In the genomic region with DNA sequence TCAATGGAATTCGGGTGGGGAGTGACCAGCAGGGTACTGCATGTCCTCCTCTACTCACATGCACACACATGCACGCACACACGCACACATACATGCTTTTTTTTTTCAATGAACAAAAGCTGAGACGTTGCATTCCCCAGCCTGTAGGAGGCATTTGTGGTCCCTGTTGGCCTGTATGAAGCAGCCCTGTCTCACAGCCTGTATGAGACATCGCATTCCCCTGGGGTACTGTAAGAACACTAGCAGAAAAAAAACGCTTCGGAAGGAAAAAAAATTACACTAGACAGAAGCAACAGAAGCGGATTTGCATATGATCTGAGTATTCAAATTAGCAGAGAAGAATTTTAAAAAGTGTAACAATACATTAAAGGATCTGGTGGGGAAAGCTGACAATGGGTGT, we compare ENCODE assay signal across 19 mouse cellular contexts. TPM values are rescaled to one million over a fixed set of nuclear protein-coding genes. Genes with fewer than 3 reads are reported as not detected.
DNase-seq lines count a peak whose midpoint lies in the region; ATAC-seq and TF ChIP-seq lines count a peak whose summit lies in the region.
"Had no signal": no experiment of that assay in that cellular context is flagged by ENCODE, and none has a peak within 500 bp of the region (broad histone marks: within the 10 kb centered on the region; RNA-seq: fewer than 3 reads in every experiment).

No protein-coding gene starts in this region.

- DNase-seq in left cerebral cortex, adult 2 months (ENCODE audit: extremely low spot score in 1 of 2, low spot score in 2 of 2), result no peak
- DNase-seq in left cerebral cortex, adult 18-20 months (ENCODE audit: low spot score in 2 of 2), result no peak
- DNase-seq in 3134 (ENCODE audit: extremely low read depth, insufficient read length, low spot score) (peak; percentile 20), CH12.LX (ENCODE audit: extremely low read depth) (peak; percentile 78)
- DNase-seq in testis, postnatal 14 days (ENCODE audit: low spot score), result no peak
- no peak for DNase-seq in lung, postnatal 10 days
- DNase-seq: adrenal gland, adult 8-10 months; cerebellum, postnatal 10 days; heart, postnatal 14 days; kidney, adult 9 months; kidney, postnatal 25 days; thymus, postnatal 25 days had no signal

- peak; percentile 5; the same call in 1 of the 2 replicates for TF ChIP-seq CTCF in left cerebral cortex, adult 2 months (IDR thresholded peaks at IDR 0.05)
- TF ChIP-seq CTCF in CH12.LX (conservative IDR thresholded peaks at IDR 0.05 in 1 of 2, IDR thresholded peaks at IDR 0.05 in 1 of 2; ENCODE audit: low read depth in 2 of 2, low read length in 2 of 2), result peak in 1 of 2 experiments; percentile 52; a peak in 2 of 4 replicates

- H3K9me3 ChIP-seq in forebrain, embryonic 15.5 days, result no peaks in the 10 kb centered on the region
- no peaks in the 10 kb centered on the region for H3K9me3 ChIP-seq in forebrain, embryonic 13.5 days (replicated peaks)
- no peaks in the 10 kb centered on the region for H3K9me3 ChIP-seq in CH12.LX (replicated peaks; ENCODE audit: low read length)
- H3K9me3 ChIP-seq: intestine, embryonic 15.5 days had no signal

- no peak for TF ChIP-seq POLR2A in CH12.LX (IDR thresholded peaks at IDR 0.05; ENCODE audit: low read depth, low read length)

- WGBS in forebrain, embryonic 15.5 days, result 70% methylated on average over 8 of the region's 8 CpGs
- WGBS in forebrain, embryonic 13.5 days, result 82% methylated on average over 8 of the region's 8 CpGs

- no peaks in the 10 kb centered on the region for H3K36me3 ChIP-seq in forebrain, embryonic 15.5 days
- no peaks in the 10 kb centered on the region for H3K36me3 ChIP-seq in forebrain, embryonic 13.5 days (ENCODE audit: poor library complexity, severe bottlenecking)
- no peaks in the 10 kb centered on the region for H3K36me3 ChIP-seq in CH12.LX (replicated peaks in 1 of 2; ENCODE audit: control insufficient read depth in 1 of 2, insufficient read depth in 1 of 2, low read length in 1 of 2)
- H3K36me3 ChIP-seq: embryonic facial prominence, embryonic 13.5 days; hindbrain, embryonic 13.5 days; intestine, embryonic 15.5 days had no signal

- no peak overlapping the region for H3K4me3 ChIP-seq in forebrain, embryonic 15.5 days
- H3K4me3 ChIP-seq in forebrain, embryonic 13.5 days, result no peak overlapping the region
- no peak overlapping the region for H3K4me3 ChIP-seq in left cerebral cortex, adult 2 months
- no peak overlapping the region for H3K4me3 ChIP-seq in CH12.LX (replicated peaks in 1 of 3; ENCODE audit: low read depth in 2 of 3, low read length in 2 of 3, poor library complexity in 1 of 3)
- H3K4me3 ChIP-seq: embryonic facial prominence, embryonic 13.5 days; hindbrain, embryonic 13.5 days; intestine, embryonic 15.5 days had no signal

- H3K79me2 ChIP-seq in CH12.LX (replicated peaks; ENCODE audit: control insufficient read depth, extremely low read depth, insufficient read depth, poor library complexity, severe bottlenecking), result no peaks in the 10 kb centered on the region

- dilution Hi-C loops in CH12.LX (cut with MboI; ENCODE audit: extremely low pct_ligation_motif_present, extremely low pct_unique_long_range_greater_than_20kb, low sequenced_read_pairs), result no loop called here

- H3K4me1 ChIP-seq in forebrain, embryonic 15.5 days, result peaks cover 3% of the 10 kb centered on the region; the same call in 1 of the 2 replicates
- no peaks in the 10 kb centered on the region for H3K4me1 ChIP-seq in forebrain, embryonic 13.5 days
- peaks cover 8 to 18% of the 10 kb centered on the region in 2 experiments; a peak in 3 of 4 replicates for H3K4me1 ChIP-seq in CH12.LX (ENCODE audit: control insufficient read depth in 1 of 2, insufficient read depth in 2 of 2)
- H3K4me1 ChIP-seq: embryonic facial prominence, embryonic 13.5 days; hindbrain, embryonic 13.5 days; intestine, embryonic 15.5 days had no signal

- peak; percentile 48; the same call in 1 of the 2 replicates for ATAC-seq in forebrain, embryonic 15.5 days (replicated peaks)
- ATAC-seq in forebrain, embryonic 13.5 days, result no peak; the same call in 1 of the 2 replicates
- ATAC-seq: intestine, embryonic 15.5 days had no signal

- intact Hi-C loops in left cerebral cortex, adult 2 months (cut with DNase I), result no loop called here

- TF ChIP-seq RAD21 in CH12.LX (IDR thresholded peaks at IDR 0.05; ENCODE audit: low read depth, low read length), result no peak; the same call in none of the 2 replicates

- H3K4me2 ChIP-seq in forebrain, embryonic 15.5 days (replicated peaks), result no peak overlapping the region
- no peak overlapping the region for H3K4me2 ChIP-seq in forebrain, embryonic 13.5 days
- peak overlapping the region; percentile 44 for H3K4me2 ChIP-seq in CH12.LX (ENCODE audit: insufficient read depth, low read depth, poor library complexity, severe bottlenecking)
- H3K4me2 ChIP-seq: embryonic facial prominence, embryonic 13.5 days; heart, embryonic 11.5 days; hindbrain, embryonic 13.5 days; intestine, embryonic 15.5 days had no signal

- TF ChIP-seq EP300 in CH12.LX (IDR thresholded peaks at IDR 0.05; ENCODE audit: low read length), result no peak; the same call in 1 of the 2 replicates

- in situ Hi-C loops in CH12.LX (cut with MboI; ENCODE audit: low pct_ligation_motif_present, low pct_unique_long_range_greater_than_20kb, low sequenced_read_pairs), result loop anchor here (5.0 to 25.0 kb wide), 2 partner anchors 161 to 411 kb away; no protein-coding TSS in a partner anchor

- H3K9ac ChIP-seq in forebrain, embryonic 15.5 days (replicated peaks), result no peak overlapping the region
- H3K9ac ChIP-seq in forebrain, embryonic 13.5 days, result no peak overlapping the region
- H3K9ac ChIP-seq in CH12.LX (ENCODE audit: insufficient read depth, low read depth), result no peak overlapping the region
- H3K9ac ChIP-seq: embryonic facial prominence, embryonic 13.5 days; hindbrain, embryonic 13.5 days; intestine, embryonic 15.5 days; liver, embryonic 14.5 days had no signal

- H3K27me3 ChIP-seq in forebrain, embryonic 15.5 days, result no peaks in the 10 kb centered on the region
- H3K27me3 ChIP-seq in forebrain, embryonic 13.5 days, result no peaks in the 10 kb centered on the region
- H3K27me3 ChIP-seq in CH12.LX (replicated peaks), result peaks cover 12% of the 10 kb centered on the region
- H3K27me3 ChIP-seq: embryonic facial prominence, embryonic 13.5 days; hindbrain, embryonic 13.5 days; intestine, embryonic 15.5 days had no signal

- no peak overlapping the region; the same call in 1 of the 2 replicates for H3K27ac ChIP-seq in forebrain, embryonic 15.5 days (replicated peaks)
- H3K27ac ChIP-seq in forebrain, embryonic 13.5 days, result no peak overlapping the region
- no peak overlapping the region for H3K27ac ChIP-seq in left cerebral cortex, adult 2 months
- no peak overlapping the region for H3K27ac ChIP-seq in CH12.LX (ENCODE audit: insufficient read depth, low read depth)
- H3K27ac ChIP-seq: embryonic facial prominence, embryonic 13.5 days; hindbrain, embryonic 13.5 days; intestine, embryonic 15.5 days; liver, embryonic 14.5 days had no signal

TF ChIP-seq in CH12.LX, 34 proteins besides CTCF, POLR2A, EP300 and RAD21:
- peak; percentile 95 for TF ChIP-seq ZNF384 (IDR thresholded peaks at IDR 0.05; ENCODE audit: low read depth, low read length)
- peak; percentile 46; the same call in 1 of the 2 replicates for TF ChIP-seq MXI1 (IDR thresholded peaks at IDR 0.05; ENCODE audit: low read depth, low read length)
- TF ChIP-seq CHD2 (IDR thresholded peaks at IDR 0.05; ENCODE audit: low read length), result no peak
- TF ChIP-seq MYC (IDR thresholded peaks at IDR 0.05; ENCODE audit: low read depth, low read length), result peak; percentile 46

RNA-seq across cellular contexts. Expression of gene Ablim1, which starts 8.4 kb away (rescaled TPM):
- 37.8 TPM in 2 replicates for polyA plus RNA-seq in forebrain, embryonic 15.5 days (2015; fragmentation: Nextera tagmentation; extraction: Ambion mirVana)
- polyA plus RNA-seq in forebrain, embryonic 13.5 days (2015; fragmentation: Nextera tagmentation; extraction: Ambion mirVana), result 16.5 and 19.2 TPM in 2 replicates
- 100 to 1,000 TPM; 118 to 124 TPM for total RNA-seq in left cerebral cortex, adult 2 months (2021)
- total RNA-seq in left cerebral cortex, adult 18-20 months (2021), result 100 to 1,000 TPM; 115 to 119 TPM
- total RNA-seq in CH12.LX (2012; rRNA removed), result 0.59 and 0.85 TPM in 2 replicates
- 1.2 and 2.0 TPM in 2 replicates for total RNA-seq in CH12.LX (2014; rRNA removed)
- 2.0 and 2.4 TPM in 2 replicates for polyA plus RNA-seq in CH12.LX (2012; ENCODE audit: insufficient read length, low read depth)

RNA-seq across cellular contexts. Expression of gene Fam160b1, which starts 37.4 kb away (rescaled TPM):
- 13.8 and 15.7 TPM in 2 replicates for polyA plus RNA-seq in forebrain, embryonic 15.5 days (2015; fragmentation: Nextera tagmentation; extraction: Ambion mirVana)
- 11.6 and 12.7 TPM in 2 replicates for polyA plus RNA-seq in forebrain, embryonic 13.5 days (2015; fragmentation: Nextera tagmentation; extraction: Ambion mirVana)
- 10 to 100 TPM; 24.2 to 27.1 TPM for total RNA-seq in left cerebral cortex, adult 2 months (2021)
- total RNA-seq in left cerebral cortex, adult 18-20 months (2021), result 10 to 100 TPM; 25.3 to 26.3 TPM
- total RNA-seq in CH12.LX (2012; rRNA removed), result 4.1 and 4.4 TPM in 2 replicates
- 4.8 and 4.9 TPM in 2 replicates for total RNA-seq in CH12.LX (2014; rRNA removed)
- 6.5 and 7.7 TPM in 2 replicates for polyA plus RNA-seq in CH12.LX (2012; ENCODE audit: insufficient read length, low read depth)

Comparison
In these comparisons a context has a peak if more than half of its experiments do, and no peak if none do; other contexts are left out.
1. DNase-seq: peak in 3134 (single experiment) and CH12.LX (single experiment); none in left cerebral cortex, adult 2 months (0 of 2), left cerebral cortex, adult 18-20 months (0 of 2), testis, postnatal 14 days (single experiment) and lung, postnatal 10 days (single experiment).
2. RNA of gene Ablim1, which starts 8.4 kb away (total RNA-seq): 118 to 124 TPM in left cerebral cortex, adult 2 months and 115 to 119 TPM in left cerebral cortex, adult 18-20 months; 0.59 to 2.0 TPM in CH12.LX; every median in the first group is over 10 times any median in the second.
3. RNA of gene Fam160b1, which starts 37.4 kb away (total RNA-seq): 24.2 to 27.1 TPM in left cerebral cortex, adult 2 months and 25.3 to 26.3 TPM in left cerebral cortex, adult 18-20 months; 4.1 to 4.9 TPM in CH12.LX; every median in the first group is over 4 times any median in the second.